Mouse (Mus musculus) thymus, adult 2 months (tissue): Measurements from ENCODE around the gene Gm20388. TPM values are rescaled to one million over a fixed set of nuclear protein-coding genes. Genes with fewer than 3 reads are reported as not detected.

Experiments
- DNase-seq: peaks from one replicate; pipeline ENCODE4 v3.0.0; 2021
- H3K27ac ChIP-seq: fragments of 200-500 bp; 2 replicates; pipeline ENCODE4 v1.5.1; 2012; ENCODE audit warnings: low read length, control low read depth; ENCODE audit not compliant: control insufficient read depth, insufficient read depth
- H3K27me3 ChIP-seq: fragments of 200-500 bp; 2 replicates; pipeline ENCODE4 v1.6.1; 2012; ENCODE audit warnings: mild to moderate bottlenecking, low read length, moderate library complexity, mixed read lengths; ENCODE audit not compliant: control insufficient read depth, insufficient read depth
- H3K36me3 ChIP-seq: fragments of 200-500 bp; 2 replicates; pipeline ENCODE4 v1.6.1; 2012; ENCODE audit warnings: mild to moderate bottlenecking, low read length, moderate library complexity; ENCODE audit not compliant: control insufficient read depth, insufficient read depth
- H3K4me1 ChIP-seq: fragments of 200-500 bp; replicated peaks from 2 replicates; pipeline ENCODE4 v1.6.1; 2012; ENCODE audit warnings: low read length; ENCODE audit not compliant: control insufficient read depth, insufficient read depth
- H3K4me3 ChIP-seq: fragments of 200-500 bp; 2 replicates; pipeline ENCODE4 v1.5.1; 2012; ENCODE audit warnings: mild to moderate bottlenecking, low read length, control low read depth, moderate library complexity; ENCODE audit not compliant: control insufficient read depth, insufficient read depth
- CTCF ChIP-seq: fragments of 200-500 bp; IDR thresholded peaks from 2 replicates; pipeline ENCODE4 v1.5.1; 2012; ENCODE audit warnings: mild to moderate bottlenecking, control low read depth, low read length, moderate library complexity, borderline replicate concordance; ENCODE audit not compliant: control insufficient read depth, poor library complexity, insufficient read depth; ENCODE audit errors: extremely low read depth
- POLR2A ChIP-seq: fragments of 200-500 bp; IDR thresholded peaks from 2 replicates; pipeline ENCODE4 v1.6.1; 2012; ENCODE audit warnings: mild to moderate bottlenecking, low read length, control low read depth, moderate library complexity; ENCODE audit not compliant: control insufficient read depth, poor library complexity, insufficient read depth; ENCODE audit errors: extremely low read depth
- WGBS: fragments of 180-500 bp; shearing (Covaris S2); methylation state at CpG from one replicate; pipeline ENCODE4 v1.1.7; 2018; 5-methylcytosine and 5-hydroxymethylcytosine counted together
- polyA plus RNA-seq: library from polyadenylated mRNA; depleted of rRNA; stranded (reverse); fragments of >200 nt; gene quantifications from 2 replicates; pipeline ENCODE4 v1.2.3, GENCODE M21; 2012

The Gm20388 gene
- polyA plus RNA-seq, 1 experiment: 103 TPM

- TF ChIP-seq POLR2A (no peak), CTCF (no peak)
- Histone ChIP-seq H3K4me1 (peaks cover 13% of the 10 kb centered on the region), H3K36me3 (no peaks in the 10 kb centered on the region), H3K27me3 (no peaks in the 10 kb centered on the region), H3K27ac (no peak overlapping the region), H3K4me3 (no peak overlapping the region)
- 98% methylated on average over 7 of the region's 7 CpGs for WGBS
- no peak for DNase-seq
Observed at GRCm38 (mm10) chr8:121572121-121572520, 1661.5 kb downstream of the Gm20388 start.

GRCm38 (mm10) chr8:121573275-121573674 is 1662.6 kb downstream of the Gm20388 start:
- no peak for TF ChIP-seq POLR2A
- no peak for TF ChIP-seq CTCF
- Histone ChIP-seq H3K27ac (no peak overlapping the region), H3K36me3 (no peaks in the 10 kb centered on the region), H3K27me3 (no peaks in the 10 kb centered on the region), H3K4me1 (peaks cover 19% of the 10 kb centered on the region), H3K4me3 (no peak overlapping the region)
- DNase-seq: no peak
- WGBS: 76% methylated on average over 3 of the region's 3 CpGs

DNA sequence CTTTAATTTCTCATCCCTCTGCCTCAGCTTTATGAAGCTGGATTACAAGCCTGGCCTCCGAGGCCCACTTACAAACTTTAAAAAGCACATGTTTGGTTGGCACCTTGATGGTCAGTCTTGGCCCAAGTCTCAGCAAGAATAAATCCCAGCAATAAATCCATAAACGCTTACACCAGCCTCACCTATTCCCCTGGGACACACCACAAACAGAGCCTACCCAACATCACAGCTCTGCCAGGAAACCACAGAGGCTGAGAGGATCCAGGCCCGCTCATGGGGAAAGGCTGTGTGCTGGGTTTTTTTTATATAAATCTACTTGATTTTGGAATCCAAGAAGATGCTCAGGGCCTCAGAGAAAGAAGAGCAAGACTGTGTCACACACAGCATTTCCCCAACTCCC is 1665.0 kb downstream of the Gm20388 start:
- H3K4me3 ChIP-seq: no peak overlapping the region
- DNase-seq: no peak
- H3K27me3 ChIP-seq: no peaks in the 10 kb centered on the region
- peaks cover 22% of the 10 kb centered on the region for H3K4me1 ChIP-seq
- no peak for TF ChIP-seq CTCF
- no peak for TF ChIP-seq POLR2A
- no peak overlapping the region for H3K27ac ChIP-seq
- H3K36me3 ChIP-seq: no peaks in the 10 kb centered on the region
- WGBS: 65% methylated on average over 3 of the region's 3 CpGs

DNA sequence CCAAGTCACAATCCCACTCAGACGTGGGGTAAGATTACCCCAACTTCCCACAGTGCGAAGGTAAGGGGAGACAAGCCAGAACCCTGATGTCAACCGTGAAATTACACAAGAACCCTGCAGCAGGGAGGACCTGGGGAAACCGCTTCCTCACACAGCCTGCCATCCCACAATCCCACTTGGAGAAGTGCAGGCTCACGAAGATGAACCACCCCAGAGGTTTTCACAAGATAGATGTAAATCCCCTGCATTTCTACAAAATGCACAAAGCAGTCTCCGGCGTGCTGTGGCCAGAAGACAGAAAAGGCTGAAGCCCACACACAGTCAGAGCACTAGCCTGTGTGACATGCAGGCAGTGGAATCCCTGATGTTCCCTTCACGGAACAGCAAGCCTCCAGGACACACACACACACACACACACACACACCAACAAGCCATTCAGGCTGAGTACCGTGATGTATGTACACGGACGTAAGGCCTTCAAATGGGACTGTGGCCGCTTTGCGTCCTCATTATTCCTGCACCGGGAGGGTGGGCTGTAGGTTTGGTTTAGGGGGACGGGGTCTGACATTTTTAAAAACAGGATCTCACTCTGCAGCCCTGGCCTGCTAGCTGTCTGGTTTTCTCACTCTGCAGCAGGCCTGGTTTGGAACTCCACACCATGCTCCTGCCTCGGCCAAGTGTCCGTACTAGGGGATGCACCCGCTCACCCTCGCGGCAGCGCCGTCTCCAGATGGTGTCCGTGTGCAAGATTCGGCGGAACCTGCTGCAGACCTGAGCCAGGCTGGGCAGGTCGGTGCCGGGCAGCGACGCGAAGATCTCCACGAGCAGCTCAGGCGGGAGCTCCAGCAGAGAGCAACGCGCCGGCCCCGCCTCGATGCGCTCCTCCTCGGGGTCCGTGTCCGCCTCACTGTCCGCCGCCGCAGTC is 1667.4 kb downstream of the Gm20388 start:
- no peak for DNase-seq
- H3K27ac ChIP-seq: no peak overlapping the region
- TF ChIP-seq POLR2A: no peak
- no peak for TF ChIP-seq CTCF
- no peaks in the 10 kb centered on the region for H3K36me3 ChIP-seq
- peak overlapping the region; percentile 88 for H3K4me3 ChIP-seq
- WGBS: 2% methylated on average over 44 of the region's 44 CpGs
- H3K27me3 ChIP-seq: no peaks in the 10 kb centered on the region
- H3K4me1 ChIP-seq: peaks cover 22% of the 10 kb centered on the region

GRCm38 (mm10) chr8:121578676-121579451 is 1668.2 kb downstream of the Gm20388 start, which contains the start of gene Fbxo31:
TSS of gene Fbxo31 (minus strand) at chr8:121578806.
- TF ChIP-seq CTCF: no peak
- no peak for TF ChIP-seq POLR2A
- H3K4me1 ChIP-seq: peaks cover 22% of the 10 kb centered on the region
- peak; percentile 93 for DNase-seq
- 1% methylated on average over 63 of the region's 63 CpGs for WGBS
- no peaks in the 10 kb centered on the region for H3K27me3 ChIP-seq
- H3K4me3 ChIP-seq: peak within 1 kb of the TSS; percentile 88
- no peak within 1 kb of the TSS; the same call in 1 of the 2 replicates for H3K27ac ChIP-seq
- H3K36me3 ChIP-seq: no peaks in the 10 kb centered on the region

DNA sequence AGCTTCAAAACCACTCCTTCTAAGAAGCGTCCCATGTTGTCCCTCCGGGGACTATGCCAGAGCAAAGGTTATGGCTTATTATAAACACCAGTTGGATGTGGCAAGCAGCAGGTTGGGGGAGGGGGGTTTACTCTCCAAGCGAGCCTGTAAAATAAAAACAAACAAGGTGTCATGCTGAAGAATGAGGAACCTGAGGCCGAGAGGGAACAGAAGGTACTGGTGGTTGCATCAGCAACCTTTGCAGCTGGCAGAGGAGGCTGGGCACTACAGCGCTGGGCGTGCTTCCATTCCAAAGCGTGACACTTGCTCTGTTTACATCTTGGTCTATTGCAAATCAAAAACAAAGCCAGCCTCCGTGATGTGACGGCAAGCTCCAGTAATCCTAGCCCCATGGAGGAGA is 1669.8 kb downstream of the Gm20388 start:
- Histone ChIP-seq H3K36me3 (no peaks in the 10 kb centered on the region), H3K27ac (no peak overlapping the region), H3K4me3 (no peak overlapping the region), H3K27me3 (no peaks in the 10 kb centered on the region), H3K4me1 (peaks cover 27% of the 10 kb centered on the region)
- WGBS: 39% methylated on average over 9 of the region's 9 CpGs
- no peak for DNase-seq
- no peak for TF ChIP-seq POLR2A
- TF ChIP-seq CTCF: no peak
